Mouse (Mus musculus) heart, postnatal 10 days (tissue): ENCODE data around the gene Gins3. TPM values are rescaled to one million over a fixed set of nuclear protein-coding genes. Genes with fewer than 3 reads are reported as not detected.

Experiments
- DNase-seq, 2 experiments: peaks; one replicate each; pipeline ENCODE4 v3.0.0; 2021
- intact Hi-C: fragments of 180-260 bp; cut with DNase I; formaldehyde crosslinking; loops from one replicate; pipeline ENCODE4 v1.15.1; 2025
- total RNA-seq, 2 experiments: library from RNA; stranded (reverse); gene quantifications; 2 replicates each; pipeline ENCODE4 v1.2.3; 2021

Gins3 gene
- total RNA-seq, 2 experiments from 2014 or later = 1.9 to 2.8 TPM

DNA sequence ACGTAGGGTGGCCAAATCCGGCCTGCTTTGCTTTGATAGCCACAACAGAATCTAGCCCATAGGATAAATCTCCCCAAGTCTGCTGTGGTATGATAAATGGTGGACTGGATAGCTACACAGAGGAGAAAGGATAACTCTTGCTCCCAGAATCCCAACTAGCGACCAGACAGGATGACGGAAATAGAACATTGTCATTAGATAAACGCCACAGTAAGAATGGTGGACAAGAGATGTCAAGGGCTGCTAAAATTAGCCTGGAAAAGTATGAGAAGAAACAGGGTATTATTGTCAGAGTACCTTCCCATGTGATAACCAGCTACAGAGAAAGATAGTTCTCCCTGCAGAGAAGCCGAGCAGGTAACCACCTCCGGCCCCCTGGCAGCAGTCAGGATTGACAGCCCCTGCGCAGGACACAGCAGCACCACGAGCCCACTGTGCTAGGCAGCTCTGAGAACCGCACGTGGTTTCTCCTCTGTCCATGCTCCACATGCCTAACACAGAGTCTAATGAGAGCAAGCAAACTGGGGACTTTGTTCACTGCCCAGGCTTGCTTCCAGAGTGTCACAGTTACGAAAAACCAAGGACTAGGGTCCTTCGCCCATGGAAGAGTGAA is 57.8 kb downstream of the Gins3 start:
- peak; percentile 41 to 52 for DNase-seq
- intact Hi-C loops = loop anchor here (10.0 kb wide), 1 partner anchor 256 kb away; the partner anchor contains the start of gene Cfap20

DNA sequence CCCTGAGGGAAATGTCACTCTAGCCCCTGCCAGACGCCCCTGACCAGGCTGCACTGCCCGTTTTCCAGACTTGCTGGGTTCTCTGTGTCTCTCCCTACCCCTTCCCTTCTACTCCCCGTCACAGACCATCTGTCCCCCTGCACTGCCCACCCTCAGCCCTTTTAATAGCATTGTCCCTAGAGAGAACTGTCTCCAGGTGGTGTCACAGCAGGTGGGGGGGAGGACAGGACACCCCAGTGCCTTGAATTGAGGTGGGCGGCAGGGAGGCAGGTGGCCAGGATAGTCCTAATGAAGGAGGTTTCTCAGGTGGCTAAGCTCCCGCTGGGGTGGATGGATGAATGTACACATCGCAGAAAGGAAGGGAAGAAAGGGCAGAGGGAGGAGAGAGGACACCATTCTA is 61.4 kb downstream of the Gins3 start:
- no peak for DNase-seq
- intact Hi-C loops = loop anchor here (5.0 to 10.0 kb wide), 2 partner anchors 260 to 437 kb away; partner anchors contain the start of gene Cfap20

Other genes with a start within 250 kb of the Gins3 start
- gene Cfap20, start 198.6 kb upstream of the Gins3 start, total RNA-seq = 10 to 100 TPM; 42.7 to 57.6 TPM
- 10 to 100 TPM; 44.3 to 44.7 TPM for gene Csnk2a2, start 143.4 kb upstream of the Gins3 start, total RNA-seq
- gene Ccdc113, start 99.4 kb upstream of the Gins3 start, total RNA-seq = under 1 TPM in 1 of 2 experiments, not detected in 1; 0.32 TPM
- gene Prss54, start 57.1 kb upstream of the Gins3 start, total RNA-seq = not detected
- 100 to 1,000 TPM; 319 to 334 TPM for gene Ndrg4, start 43.5 kb downstream of the Gins3 start, total RNA-seq
- gene Setd6, start 82.4 kb downstream of the Gins3 start, total RNA-seq = 10 to 100 TPM; 10.2 to 12.5 TPM
- gene Cnot1, start 174.0 kb downstream of the Gins3 start, total RNA-seq = 100 to 1,000 TPM; 156 to 158 TPM
- gene Sap18b, start 191.9 kb downstream of the Gins3 start, total RNA-seq = 100 to 1,000 TPM in 1 of 2 experiments, 10 to 100 TPM in 1; 97.5 to 101 TPM
- 10 to 100 TPM in 1 of 2 experiments, 1 to 10 TPM in 1; 9.9 to 11.5 TPM for gene Slc38a7, start 220.1 kb downstream of the Gins3 start, total RNA-seq